Mouse (Mus musculus) heart, postnatal 0 days (tissue): ENCODE measurements at regions not wholly inside any gene's neighbourhood (a gene's known extent, or its start where the extent isn't known, plus 50 kb on each side); places are given as distances from the start of the nearest gene placed in this dataset.

Experiments used
- ATAC-seq: fragments of 200-750 bp; cut with Nextera tagmentation; 2 replicates; pipeline ENCODE4 v1.8.0; 2017; ENCODE audit warnings: low read depth, moderate number of reproducible peaks, moderate library complexity; ENCODE audit not compliant: insufficient read depth
- DNase-seq: peaks from one replicate; pipeline ENCODE4 v3.0.0-alpha.2; 2016; ENCODE audit warnings: low spot score
- H3K27ac ChIP-seq: fragments of 300-500 bp; sonication (generic); 2 replicates; pipeline ENCODE4 v1.5.1; 2014; ENCODE audit warnings: low read depth, mild to moderate bottlenecking
- H3K27me3 ChIP-seq: fragments of 300-500 bp; sonication (generic); 2 replicates; pipeline ENCODE4 v1.6.1; 2014; ENCODE audit warnings: low read length, mixed read lengths; ENCODE audit not compliant: control insufficient read depth, insufficient read depth
- H3K36me3 ChIP-seq: fragments of 300-500 bp; sonication (generic); replicated peaks from 2 replicates; pipeline ENCODE4 v1.6.1; 2014; ENCODE audit warnings: low read length, mixed read lengths; ENCODE audit not compliant: control insufficient read depth, insufficient read depth
- H3K4me1 ChIP-seq: fragments of 300-500 bp; sonication (generic); 2 replicates; pipeline ENCODE4 v1.6.1; 2014; ENCODE audit warnings: antibody characterized with exemption; ENCODE audit not compliant: control insufficient read depth, insufficient read depth
- H3K4me2 ChIP-seq: fragments of 300-500 bp; sonication (generic); 2 replicates; pipeline ENCODE4 v1.6.1; 2014; ENCODE audit warnings: low read depth, mild to moderate bottlenecking, low read length, moderate library complexity
- H3K4me3 ChIP-seq: fragments of 300-500 bp; sonication (generic); 2 replicates; pipeline ENCODE4 v1.5.1; 2014; ENCODE audit warnings: low read depth, low read length
- H3K9ac ChIP-seq: fragments of 300-500 bp; sonication (generic); replicated peaks from 2 replicates; pipeline ENCODE4 v1.6.1; 2014; ENCODE audit warnings: low read depth, low read length, mixed read lengths
- H3K9me3 ChIP-seq: fragments of 300-500 bp; sonication (generic); replicated peaks from 2 replicates; pipeline ENCODE4 v1.6.1; 2016; ENCODE audit warnings: low read length; ENCODE audit not compliant: control insufficient read depth
- CTCF ChIP-seq: IDR thresholded peaks from 2 replicates; pipeline ENCODE4 v1.5.1; 2016; ENCODE audit warnings: antibody characterized with exemption, control low read depth, low read depth
- EP300 ChIP-seq: IDR thresholded peaks from 2 replicates; pipeline ENCODE4 v1.6.1; 2016; ENCODE audit warnings: antibody characterized with exemption, low read depth
- WGBS: fragments of 180-500 bp; shearing (Covaris S2); extraction: QIAGEN DNeasy Blood & Tissue Kit; methylation state at CpG from one replicate; pipeline ENCODE4 v1.1.7; 2014; 5-methylcytosine and 5-hydroxymethylcytosine counted together

DNA sequence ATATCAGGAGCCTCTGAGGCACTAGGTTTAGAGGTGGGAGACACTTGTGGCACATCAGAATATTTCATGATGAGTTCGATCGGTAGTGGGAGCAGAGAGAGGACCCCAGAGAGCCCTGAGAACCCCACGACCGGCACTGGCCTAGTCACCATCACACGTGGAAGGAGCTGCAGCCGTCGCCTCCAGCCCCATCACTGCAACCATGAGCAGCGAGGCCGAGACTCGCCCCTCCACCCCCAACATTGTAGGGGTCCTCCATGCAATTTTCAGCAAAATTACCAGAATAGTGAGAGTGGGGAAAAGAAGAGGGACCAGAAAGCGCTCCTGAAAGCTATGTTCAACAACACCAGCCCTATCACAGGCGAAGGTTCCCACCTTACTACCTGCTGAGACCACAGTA is 297.0 kb downstream of the Edem1 start:
- no peak overlapping the region for H3K27ac ChIP-seq
- H3K27me3 ChIP-seq, result no peaks in the 10 kb centered on the region
- H3K4me1 ChIP-seq, result no peaks in the 10 kb centered on the region
- TF ChIP-seq CTCF (no peak), EP300 (no peak)
- no peak overlapping the region for H3K4me3 ChIP-seq
- no peak for DNase-seq
- WGBS, result 84% methylated on average over 12 of the region's 12 CpGs
- no peaks in the 10 kb centered on the region for H3K36me3 ChIP-seq
- no peak for ATAC-seq
- no peak overlapping the region for H3K9ac ChIP-seq
- no peak overlapping the region for H3K4me2 ChIP-seq
- H3K9me3 ChIP-seq, result no peaks in the 10 kb centered on the region

DNA sequence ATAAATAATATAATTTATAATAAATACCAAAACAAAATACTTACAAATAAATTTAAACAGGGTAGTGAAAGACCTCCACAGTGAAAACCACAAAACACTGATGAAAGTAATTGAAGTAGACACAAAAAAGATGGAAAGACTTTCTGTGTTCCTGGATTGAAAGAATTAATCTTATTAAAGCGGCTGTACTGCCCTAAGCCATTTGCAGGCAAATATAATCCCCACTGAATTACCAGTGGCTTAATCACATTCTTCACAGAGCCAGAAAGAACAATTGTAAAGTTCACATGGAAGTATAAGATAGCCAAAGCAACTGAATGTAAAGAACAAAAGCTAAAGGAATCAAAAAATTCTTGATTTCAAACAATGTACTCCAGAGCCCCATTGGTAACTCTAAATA is 298.8 kb downstream of the Edem1 start:
- no peak overlapping the region for H3K4me2 ChIP-seq
- DNase-seq (no peak), ATAC-seq (no peak)
- no peak overlapping the region for H3K27ac ChIP-seq
- H3K9ac ChIP-seq, result no peak overlapping the region
- H3K4me1 ChIP-seq, result no peaks in the 10 kb centered on the region
- no peaks in the 10 kb centered on the region for H3K36me3 ChIP-seq
- TF ChIP-seq EP300 (no peak), CTCF (no peak)
- no peaks in the 10 kb centered on the region for H3K27me3 ChIP-seq
- WGBS, result 73% methylated on average over 1 of the region's 1 CpGs
- no peak overlapping the region for H3K4me3 ChIP-seq
- no peaks in the 10 kb centered on the region for H3K9me3 ChIP-seq

DNA sequence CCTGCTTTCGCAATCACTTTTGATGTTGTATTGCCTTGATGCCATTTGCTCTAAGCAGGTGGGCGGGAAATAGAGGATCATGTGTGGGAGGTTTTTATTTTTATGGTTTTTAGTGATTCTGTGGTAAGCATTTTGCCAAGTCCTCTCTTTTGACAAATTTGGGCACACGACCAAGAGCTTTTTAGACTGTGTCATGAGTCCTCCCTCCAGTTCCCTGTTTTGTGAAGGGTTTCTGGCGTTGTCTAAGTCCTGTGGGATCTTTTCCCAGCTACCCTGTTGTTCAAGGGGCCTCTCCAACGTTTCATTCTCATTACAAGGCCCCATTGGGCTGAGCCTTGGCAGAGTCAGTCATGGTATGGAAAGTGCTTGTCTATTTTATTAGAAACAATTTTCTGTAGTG is 317.7 kb downstream of the Edem1 start:
- ATAC-seq (no peak), DNase-seq (no peak)
- Histone ChIP-seq H3K27me3 (no peaks in the 10 kb centered on the region), H3K4me2 (no peak overlapping the region), H3K4me1 (no peaks in the 10 kb centered on the region), H3K9ac (no peak overlapping the region), H3K27ac (no peak overlapping the region), H3K9me3 (no peaks in the 10 kb centered on the region), H3K36me3 (no peaks in the 10 kb centered on the region), H3K4me3 (no peak overlapping the region)
- no peak for TF ChIP-seq CTCF
- no peak for TF ChIP-seq EP300
- 50% methylated on average over 5 of the region's 5 CpGs for WGBS

DNA sequence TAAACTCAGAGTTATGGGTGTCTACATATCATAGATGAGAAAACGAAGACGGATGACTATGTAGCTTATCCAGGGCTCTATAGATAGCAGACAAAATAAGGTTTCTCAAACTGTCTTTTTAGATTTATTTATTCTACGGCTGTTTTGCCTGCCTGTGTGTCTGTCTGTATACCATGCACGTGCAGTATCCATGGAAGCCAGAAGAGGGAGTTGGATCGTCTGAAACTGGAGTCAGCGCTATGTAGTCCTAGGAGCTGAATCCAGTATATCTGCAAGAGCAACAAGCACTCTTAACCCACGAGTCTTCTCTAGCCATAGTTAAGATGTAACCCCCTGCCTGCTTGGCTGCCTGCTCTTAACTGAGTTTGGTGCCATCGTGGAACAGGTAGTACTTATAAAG is 320.6 kb downstream of the Edem1 start:
- no peaks in the 10 kb centered on the region for H3K9me3 ChIP-seq

DNA sequence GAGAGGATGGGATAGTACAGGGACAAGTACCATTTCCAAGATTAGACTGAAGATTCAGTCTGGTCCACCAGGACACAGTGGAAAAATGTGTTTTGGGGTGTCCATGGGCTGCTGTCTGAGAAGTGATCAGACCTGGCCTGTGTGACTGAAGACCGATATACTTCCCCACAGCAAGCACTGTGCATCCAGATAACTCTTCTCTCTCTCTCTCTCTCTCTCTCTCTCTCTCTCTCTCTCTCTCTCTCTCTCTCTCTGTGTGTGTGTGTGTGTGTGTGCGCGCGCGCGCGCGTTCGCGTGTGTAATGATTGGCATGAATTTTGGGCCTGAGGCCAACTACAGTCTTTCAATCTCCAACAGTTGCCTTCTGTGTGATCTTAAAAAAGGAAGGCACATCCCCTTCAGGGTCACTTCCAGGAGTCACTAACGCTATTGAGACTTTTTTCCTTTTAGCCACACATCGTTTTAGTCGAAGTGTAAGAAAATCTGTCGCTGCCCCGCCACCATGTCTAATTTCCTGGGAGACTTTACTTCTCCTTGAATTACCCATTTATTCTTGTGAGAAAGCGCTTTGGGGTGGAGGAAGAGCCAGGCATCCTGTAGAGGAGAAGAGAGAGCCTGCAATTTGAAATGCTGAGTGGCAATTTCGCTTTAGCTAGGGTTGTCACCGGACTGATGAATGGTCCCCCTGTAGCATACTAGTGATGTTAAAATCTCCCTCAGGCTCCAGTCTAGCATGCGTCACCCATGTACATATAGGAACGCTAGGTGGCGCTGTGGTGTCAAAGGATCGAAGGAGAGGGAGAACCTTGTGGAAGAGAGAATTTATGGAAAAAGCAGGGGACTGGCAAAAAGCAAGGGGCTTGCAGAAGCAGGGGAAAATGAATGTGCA is 321.8 kb downstream of the Edem1 start:
- no peak for ATAC-seq
- no peak overlapping the region for H3K4me2 ChIP-seq
- no peak overlapping the region for H3K4me3 ChIP-seq
- no peak overlapping the region for H3K9ac ChIP-seq
- no peaks in the 10 kb centered on the region for H3K36me3 ChIP-seq
- 60% methylated on average over 22 of the region's 22 CpGs for WGBS
- DNase-seq, result peak; percentile 71
- H3K9me3 ChIP-seq, result no peaks in the 10 kb centered on the region
- no peaks in the 10 kb centered on the region for H3K27me3 ChIP-seq
- TF ChIP-seq EP300, result no peak
- peak; percentile 91 for TF ChIP-seq CTCF
- no peaks in the 10 kb centered on the region for H3K4me1 ChIP-seq
- H3K27ac ChIP-seq, result no peak overlapping the region

More for the DNA sequence above, 320.6 kb downstream of the Edem1 start:
- DNase-seq (no peak), ATAC-seq (no peak)
- Histone ChIP-seq H3K9ac (no peak overlapping the region), H3K4me3 (no peak overlapping the region), H3K4me1 (no peaks in the 10 kb centered on the region), H3K4me2 (no peak overlapping the region), H3K27ac (no peak overlapping the region), H3K36me3 (no peaks in the 10 kb centered on the region), H3K27me3 (no peaks in the 10 kb centered on the region)
- WGBS, result 68% methylated on average over 8 of the region's 8 CpGs
- no peak for TF ChIP-seq EP300
- 0 out of 2 replicates have a peak, but pooled peaks have one; percentile 7 for TF ChIP-seq CTCF

DNA sequence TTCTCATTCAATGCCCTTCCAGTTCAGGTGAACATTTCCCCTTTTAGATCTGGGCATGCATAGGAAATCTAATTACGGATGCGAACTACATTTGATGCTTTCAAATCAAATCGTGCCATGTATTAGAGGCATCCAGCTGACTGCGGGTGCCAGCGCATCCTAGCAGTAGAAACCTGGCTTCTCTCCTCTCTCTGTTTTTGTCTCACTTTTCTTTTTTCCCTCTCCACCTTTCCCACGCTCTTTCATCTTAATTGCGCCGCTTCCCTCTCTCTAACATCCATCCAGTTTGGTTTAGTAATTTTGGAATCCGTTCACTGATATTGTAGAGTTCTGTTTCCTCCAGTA is 322.4 kb downstream of the Edem1 start:
- Histone ChIP-seq H3K27ac (no peak overlapping the region), H3K9ac (no peak overlapping the region), H3K9me3 (no peaks in the 10 kb centered on the region), H3K4me3 (no peak overlapping the region), H3K36me3 (no peaks in the 10 kb centered on the region), H3K27me3 (no peaks in the 10 kb centered on the region), H3K4me2 (no peak overlapping the region), H3K4me1 (no peaks in the 10 kb centered on the region)
- TF ChIP-seq EP300, result no peak
- TF ChIP-seq CTCF, result no peak
- DNase-seq, result no peak
- no peak for ATAC-seq
- WGBS, result 88% methylated on average over 9 of the region's 9 CpGs
